Mouse (Mus musculus) forebrain, embryonic 13.5 days (tissue): ENCODE measurements around the gene Tmem266. TPM values are rescaled to one million over a fixed set of nuclear protein-coding genes. Genes with fewer than 3 reads are reported as not detected.

Source experiments
- ATAC-seq: fragments of 200-750 bp; cut with Nextera tagmentation; 2 replicates; pipeline ENCODE4 v1.8.0; 2017
- H3K27ac ChIP-seq: fragments of 300-500 bp; sonication (generic); 2 replicates; pipeline ENCODE4 v1.5.1; 2015; ENCODE audit warnings: inconsistent platforms, mild to moderate bottlenecking, moderate library complexity
- H3K27me3 ChIP-seq: fragments of 300-500 bp; sonication (generic); 2 replicates; pipeline ENCODE4 v1.6.1; 2015; ENCODE audit warnings: mild to moderate bottlenecking, inconsistent platforms
- H3K36me3 ChIP-seq: fragments of 300-500 bp; sonication (generic); 2 replicates; pipeline ENCODE4 v1.6.1; 2015; ENCODE audit warnings: mild to moderate bottlenecking, inconsistent platforms; ENCODE audit not compliant: poor library complexity, severe bottlenecking
- H3K4me1 ChIP-seq: fragments of 300-500 bp; sonication (generic); 2 replicates; pipeline ENCODE4 v1.6.1; 2015; ENCODE audit warnings: inconsistent platforms
- H3K4me2 ChIP-seq: fragments of 300-500 bp; sonication (generic); 2 replicates; pipeline ENCODE4 v1.6.1; 2015; ENCODE audit warnings: inconsistent platforms, mild to moderate bottlenecking, moderate library complexity
- H3K4me3 ChIP-seq: fragments of 300-500 bp; sonication (generic); 2 replicates; pipeline ENCODE4 v1.5.1; 2015; ENCODE audit warnings: mild to moderate bottlenecking, inconsistent platforms
- H3K9ac ChIP-seq: fragments of 300-500 bp; sonication (generic); 2 replicates; pipeline ENCODE4 v1.6.1; 2015; ENCODE audit warnings: mild to moderate bottlenecking, inconsistent platforms
- H3K9me3 ChIP-seq: fragments of 300-500 bp; sonication (generic); replicated peaks from 2 replicates; pipeline ENCODE4 v1.6.1; 2016; ENCODE audit warnings: inconsistent platforms
- WGBS: fragments of 180-500 bp; shearing (Covaris S2); methylation state at CpG from one replicate; pipeline ENCODE4 v1.1.7; 2015; 5-methylcytosine and 5-hydroxymethylcytosine counted together
- polyA plus RNA-seq: library from polyadenylated mRNA; unstranded; fragments of >200 nt; fragmentation: Nextera tagmentation; extraction: Ambion mirVana; gene quantifications from 2 replicates; pipeline ENCODE4 v1.2.1, GENCODE M21; 2015

The Tmem266 gene
- polyA plus RNA-seq, 1 experiment from 2014 or later = 1.0 TPM

DNA sequence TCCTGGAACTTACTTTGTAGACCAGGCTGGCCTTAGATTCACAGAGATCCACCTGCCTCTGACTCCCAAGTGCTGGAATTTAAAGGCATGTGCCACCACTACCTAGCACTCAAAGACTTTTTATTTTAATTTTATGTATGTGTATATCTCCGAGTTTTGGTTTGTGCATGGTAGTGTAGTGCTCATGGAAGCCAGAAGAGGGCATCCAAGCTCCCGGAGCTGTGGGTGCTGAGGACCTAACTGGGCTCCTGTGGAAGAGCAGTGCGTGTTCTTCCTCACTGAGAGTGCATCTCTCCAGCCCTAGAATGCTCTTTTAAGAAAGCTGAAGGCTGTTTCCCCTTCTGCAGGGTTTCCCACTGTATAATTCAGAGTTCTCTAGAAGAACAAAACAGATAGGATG, 83.1 kb downstream of the Tmem266 start:
- H3K27ac ChIP-seq = no peak overlapping the region
- no peak overlapping the region for H3K4me3 ChIP-seq
- 45% methylated on average over 3 of the region's 3 CpGs for WGBS
- H3K4me2 ChIP-seq = no peak overlapping the region
- H3K36me3 ChIP-seq = no peaks in the 10 kb centered on the region
- H3K9ac ChIP-seq = no peak overlapping the region
- no peak for ATAC-seq
- peaks cover 6% of the 10 kb centered on the region; the same call in 1 of the 2 replicates for H3K4me1 ChIP-seq
- no peaks in the 10 kb centered on the region for H3K27me3 ChIP-seq
- H3K9me3 ChIP-seq = no peaks in the 10 kb centered on the region

DNA sequence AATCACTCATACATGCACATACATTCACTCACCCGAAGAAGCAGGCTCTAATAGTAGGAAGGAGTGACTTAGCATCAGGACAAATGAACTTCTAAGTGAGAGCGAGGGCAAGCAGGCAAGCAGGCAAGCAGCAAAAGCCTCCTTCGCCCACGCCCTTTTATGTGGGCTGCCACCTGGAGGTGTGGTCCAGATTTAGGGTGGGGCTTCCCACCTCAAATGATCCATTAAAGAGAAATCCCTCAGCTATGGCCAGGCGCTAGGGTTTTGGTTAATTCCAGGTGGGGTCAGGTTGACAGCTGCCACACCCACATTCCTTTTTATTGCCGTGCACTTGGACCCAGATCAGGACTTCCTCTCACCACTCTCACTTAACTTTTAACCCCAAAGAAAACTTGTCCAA, 83.7 kb downstream of the Tmem266 start:
- 69% methylated on average over 6 of the region's 6 CpGs for WGBS
- no peaks in the 10 kb centered on the region for H3K27me3 ChIP-seq
- no peak overlapping the region for H3K4me2 ChIP-seq

DNA sequence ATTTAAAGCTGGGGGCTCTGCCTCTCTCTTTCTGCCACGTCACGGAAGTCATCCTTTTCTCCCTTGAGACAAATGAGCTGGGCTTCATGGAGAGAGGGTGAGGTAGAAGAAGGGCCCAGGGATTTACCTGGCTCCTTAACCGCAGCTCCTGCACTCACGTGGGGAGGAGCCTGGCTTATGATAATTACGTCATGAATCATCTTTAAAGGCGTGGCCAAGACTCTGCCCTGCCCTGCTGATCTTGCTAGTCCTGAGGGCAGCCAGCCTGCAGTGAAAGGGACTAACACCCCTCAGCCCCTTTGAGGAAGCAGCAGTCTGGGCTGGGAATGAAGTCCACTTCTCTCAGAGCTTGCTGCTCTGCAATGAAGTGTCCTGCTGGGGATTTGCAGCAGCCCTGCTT, 84.4 kb downstream of the Tmem266 start:
- 42% methylated on average over 6 of the region's 6 CpGs for WGBS
- ATAC-seq = no peak
- H3K9ac ChIP-seq = no peak overlapping the region
- no peak overlapping the region for H3K4me2 ChIP-seq
- no peak overlapping the region for H3K27ac ChIP-seq
- peaks cover 6% of the 10 kb centered on the region; the same call in 1 of the 2 replicates for H3K4me1 ChIP-seq
- no peaks in the 10 kb centered on the region for H3K36me3 ChIP-seq
- H3K9me3 ChIP-seq = no peaks in the 10 kb centered on the region
- H3K4me3 ChIP-seq = no peak overlapping the region
- H3K27me3 ChIP-seq = no peaks in the 10 kb centered on the region

More for the DNA sequence above, 83.7 kb downstream of the Tmem266 start:
- Histone ChIP-seq H3K9ac (no peak overlapping the region), H3K4me3 (no peak overlapping the region), H3K36me3 (no peaks in the 10 kb centered on the region), H3K9me3 (no peaks in the 10 kb centered on the region), H3K27ac (no peak overlapping the region), H3K4me1 (peaks cover 6% of the 10 kb centered on the region; the same call in 1 of the 2 replicates)
- ATAC-seq = no peak

DNA sequence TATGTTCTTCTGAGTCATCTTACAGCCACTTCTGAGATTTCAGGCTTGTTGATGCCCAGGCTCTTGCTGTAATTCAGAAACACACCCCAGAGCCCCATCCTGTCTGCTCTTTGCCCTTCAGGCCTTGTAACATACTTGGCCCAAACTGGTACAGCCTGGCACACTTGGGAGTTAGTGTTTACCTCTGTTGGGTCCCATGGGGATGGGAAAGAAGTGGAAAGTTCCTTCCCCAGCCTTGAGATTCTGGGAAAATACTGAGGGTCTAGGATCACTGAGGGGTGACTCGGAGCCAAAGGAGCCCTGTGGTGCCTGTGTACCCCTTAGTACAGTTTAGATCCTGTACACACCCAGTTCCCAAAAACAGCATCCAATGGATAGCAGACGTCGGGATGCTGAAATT, 95.1 kb downstream of the Tmem266 start:
- no peak for ATAC-seq
- no peak overlapping the region for H3K4me2 ChIP-seq
- H3K9ac ChIP-seq = no peak overlapping the region
- H3K4me3 ChIP-seq = no peak overlapping the region
- no peaks in the 10 kb centered on the region for H3K4me1 ChIP-seq
- peaks cover 8% of the 10 kb centered on the region; the same call in 1 of the 2 replicates for H3K9me3 ChIP-seq
- H3K36me3 ChIP-seq = no peaks in the 10 kb centered on the region
- no peak overlapping the region for H3K27ac ChIP-seq
- 93% methylated on average over 3 of the region's 3 CpGs for WGBS
- no peaks in the 10 kb centered on the region for H3K27me3 ChIP-seq

GRCm38 (mm10) chr9:55423451-55424424, 97.0 kb downstream of the Tmem266 start:
- Histone ChIP-seq H3K4me2 (no peak overlapping the region), H3K9me3 (peaks cover 8% of the 10 kb centered on the region; the same call in 1 of the 2 replicates), H3K36me3 (no peaks in the 10 kb centered on the region), H3K4me1 (no peaks in the 10 kb centered on the region), H3K27me3 (no peaks in the 10 kb centered on the region), H3K9ac (no peak overlapping the region), H3K4me3 (no peak overlapping the region), H3K27ac (no peak overlapping the region)
- no peak for ATAC-seq
- 62% methylated on average over 14 of the region's 14 CpGs for WGBS

DNA sequence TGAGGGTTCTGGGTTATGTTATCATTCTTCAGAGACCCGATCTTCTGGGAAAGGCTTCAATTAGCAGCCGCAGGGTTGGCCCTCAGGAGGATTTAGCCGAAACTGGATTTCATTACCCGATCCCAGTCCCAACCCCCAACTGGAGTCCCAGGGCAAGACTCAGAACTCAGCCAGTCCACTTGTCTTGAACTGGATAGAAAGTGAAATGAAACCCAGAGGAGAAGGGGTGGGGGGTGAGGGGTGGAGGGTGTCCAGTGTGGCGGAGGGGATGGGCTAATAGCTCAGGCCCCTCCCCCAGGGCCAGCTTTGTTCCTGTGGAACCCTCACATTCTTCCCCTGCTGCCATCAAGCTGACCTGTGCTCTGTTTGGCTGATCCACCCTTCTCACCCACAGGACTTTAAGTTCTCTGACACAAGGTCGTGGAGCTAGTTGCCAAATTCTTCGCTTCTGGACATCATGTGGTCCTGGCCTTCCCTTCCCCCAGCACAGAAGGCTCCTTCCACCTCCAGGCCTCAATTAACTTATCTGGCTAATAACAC, 98.6 kb downstream of the Tmem266 start:
- Histone ChIP-seq H3K4me2 (no peak overlapping the region), H3K27me3 (no peaks in the 10 kb centered on the region), H3K27ac (no peak overlapping the region), H3K4me1 (peaks cover 5% of the 10 kb centered on the region; the same call in 1 of the 2 replicates), H3K9ac (no peak overlapping the region), H3K9me3 (peaks cover 8% of the 10 kb centered on the region; the same call in 1 of the 2 replicates), H3K4me3 (no peak overlapping the region), H3K36me3 (no peaks in the 10 kb centered on the region)
- 64% methylated on average over 7 of the region's 7 CpGs for WGBS
- no peak for ATAC-seq

GRCm38 (mm10) chr9:55429242-55429975, 102.7 kb downstream of the Tmem266 start:
- Histone ChIP-seq H3K4me1 (peaks cover 5% of the 10 kb centered on the region; the same call in 1 of the 2 replicates), H3K9me3 (no peaks in the 10 kb centered on the region), H3K9ac (no peak overlapping the region), H3K36me3 (no peaks in the 10 kb centered on the region), H3K4me3 (no peak overlapping the region), H3K27ac (no peak overlapping the region), H3K4me2 (0 out of 2 replicates have a peak overlapping the region, but pooled peaks have one; percentile 27), H3K27me3 (no peaks in the 10 kb centered on the region)
- peak; percentile 83 for ATAC-seq
- WGBS = 33% methylated on average over 12 of the region's 12 CpGs

- Histone ChIP-seq H3K9me3 (no peaks in the 10 kb centered on the region), H3K9ac (no peak overlapping the region; the same call in 1 of the 2 replicates), H3K36me3 (no peaks in the 10 kb centered on the region), H3K4me1 (peaks cover 5% of the 10 kb centered on the region; the same call in 1 of the 2 replicates), H3K4me2 (peak overlapping the region; percentile 27), H3K27ac (no peak overlapping the region), H3K27me3 (no peaks in the 10 kb centered on the region), H3K4me3 (no peak overlapping the region)
- WGBS = 27% methylated on average over 20 of the region's 20 CpGs
- peak; percentile 37; the same call in 1 of the 2 replicates for ATAC-seq
These were observed 103.4 kb downstream of the Tmem266 start for GRCm38 (mm10) chr9:55430133-55430532.

- whole genome bisulfite sequencing = 74% methylated on average over 14 of the region's 14 CpGs
- H3K27ac ChIP-seq = no peak overlapping the region
- H3K27me3 ChIP-seq = no peaks in the 10 kb centered on the region
- peaks cover 5% of the 10 kb centered on the region; the same call in 1 of the 2 replicates for H3K4me1 ChIP-seq
- H3K36me3 ChIP-seq = no peaks in the 10 kb centered on the region
- no peak overlapping the region for H3K4me2 ChIP-seq
- H3K9ac ChIP-seq = no peak overlapping the region
- H3K4me3 ChIP-seq = no peak overlapping the region
- no peak for ATAC-seq
- H3K9me3 ChIP-seq = no peaks in the 10 kb centered on the region
These were observed 105.9 kb downstream of the Tmem266 start for GRCm38 (mm10) chr9:55432306-55433289.

- Histone ChIP-seq H3K27ac (no peak overlapping the region), H3K4me3 (no peak overlapping the region), H3K9ac (no peak overlapping the region), H3K9me3 (no peaks in the 10 kb centered on the region), H3K27me3 (no peaks in the 10 kb centered on the region), H3K4me2 (no peak overlapping the region), H3K4me1 (peaks cover 5% of the 10 kb centered on the region; the same call in 1 of the 2 replicates), H3K36me3 (no peaks in the 10 kb centered on the region)
- WGBS = 89% methylated on average over 5 of the region's 5 CpGs
- no peak for ATAC-seq
These were observed 107.2 kb downstream of the Tmem266 start for GRCm38 (mm10) chr9:55433875-55434274.

DNA sequence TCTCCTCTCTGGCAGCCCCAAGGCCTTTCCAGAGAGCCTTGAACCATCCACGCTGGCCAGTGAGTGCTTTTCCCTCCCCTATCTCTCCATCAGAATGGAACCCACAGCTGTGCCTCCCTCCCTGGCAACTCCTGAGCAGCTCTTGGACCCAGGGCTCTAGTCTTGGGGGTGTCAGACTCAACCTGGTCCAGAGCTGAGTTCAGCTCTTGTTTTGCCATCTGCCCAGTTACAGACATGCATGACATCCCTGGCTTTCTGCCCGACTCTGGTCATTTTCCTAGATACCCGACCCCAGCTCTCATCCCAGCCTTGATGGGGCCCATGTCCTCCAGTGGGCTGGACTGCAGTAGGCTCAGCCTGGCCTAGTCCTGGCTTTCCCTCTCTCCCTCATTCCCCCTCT, 111.7 kb downstream of the Tmem266 start:
- no peak for ATAC-seq
- Histone ChIP-seq H3K9ac (no peak overlapping the region), H3K4me2 (no peak overlapping the region), H3K27me3 (no peaks in the 10 kb centered on the region), H3K4me1 (no peaks in the 10 kb centered on the region), H3K27ac (no peak overlapping the region), H3K9me3 (no peaks in the 10 kb centered on the region), H3K4me3 (no peak overlapping the region), H3K36me3 (no peaks in the 10 kb centered on the region)
- WGBS = 81% methylated on average over 3 of the region's 3 CpGs
